Mouse (Mus musculus) thymus, postnatal 10 days (tissue): Measurements from ENCODE around the gene Klk1b4.
A peak's percentile ranks its signal among the peaks of the same experiment; 100 is the strongest.
"Not testable (repeated sequence)": the region's sequence is repeated elsewhere in the genome, so short reads cannot be mapped to it uniquely, and the experiment has no call there.

Experiments
- DNase-seq, 2 experiments: peaks; one replicate each; pipeline ENCODE4 v3.0.0; 2021; ENCODE audit warnings: low spot score in 2 of 2

The Klk1b4 gene

DNA sequence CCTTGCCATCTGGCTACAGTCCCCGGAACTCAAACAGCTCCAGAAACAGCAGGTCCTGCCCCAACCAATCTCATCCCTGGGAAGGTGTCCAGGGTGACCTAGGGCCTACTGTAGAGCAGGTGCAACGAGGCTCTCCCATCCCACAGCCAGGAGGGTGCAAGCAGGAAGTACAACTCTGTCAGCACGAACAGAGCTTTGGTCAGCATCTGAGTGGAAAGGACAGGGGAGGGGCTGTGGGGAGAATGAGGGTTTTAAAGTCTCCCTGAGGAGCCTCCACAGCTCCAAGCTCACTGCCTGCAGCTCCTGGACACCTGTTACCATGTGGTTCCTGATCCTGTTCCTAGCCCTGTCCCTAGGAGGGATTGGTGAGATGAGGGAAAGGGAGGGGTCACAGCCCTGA, at the start of gene Klk1b4:
Gene Klk1b4, plus strand, starts transcription at position 301 of the 400 bp plus-strand sequence.
- DNase-seq: not testable (repeated sequence)

DNA sequence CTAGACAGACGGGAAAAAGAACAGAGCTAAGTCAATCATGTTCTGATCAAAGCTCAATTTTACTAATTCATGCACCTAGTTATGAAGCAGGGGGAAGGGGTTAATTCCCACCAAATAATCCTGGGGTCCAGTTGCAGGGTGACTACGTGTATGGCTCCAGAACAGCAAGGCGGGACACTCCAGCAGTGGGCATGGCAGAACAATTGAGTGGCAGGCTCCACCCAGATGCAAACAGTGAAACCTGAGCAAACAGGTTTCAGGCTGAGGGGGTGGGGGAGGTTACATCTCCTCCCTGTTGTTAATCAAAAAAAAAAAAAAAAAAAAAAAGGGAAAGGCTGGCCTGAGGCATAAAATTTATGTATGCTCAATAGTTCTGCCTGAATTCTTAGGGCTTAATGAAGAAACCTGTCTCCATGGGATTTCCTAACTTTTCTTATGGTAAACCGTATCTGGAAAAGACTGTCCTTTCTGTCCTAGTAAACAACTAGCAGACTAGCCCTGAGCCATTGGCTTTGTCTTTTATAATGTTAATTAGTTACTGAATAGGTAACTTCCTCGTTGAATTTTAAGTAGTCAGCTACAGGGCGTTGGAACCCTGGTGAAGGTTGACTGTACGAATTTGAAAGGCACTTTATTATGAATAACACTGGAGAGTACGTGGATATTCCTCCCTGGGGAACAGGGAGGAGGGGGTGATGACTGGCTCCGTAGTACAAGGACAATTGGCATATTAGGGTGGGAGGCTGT, 27.8 kb upstream of the Klk1b4 start:
- no peak for DNase-seq

DNA sequence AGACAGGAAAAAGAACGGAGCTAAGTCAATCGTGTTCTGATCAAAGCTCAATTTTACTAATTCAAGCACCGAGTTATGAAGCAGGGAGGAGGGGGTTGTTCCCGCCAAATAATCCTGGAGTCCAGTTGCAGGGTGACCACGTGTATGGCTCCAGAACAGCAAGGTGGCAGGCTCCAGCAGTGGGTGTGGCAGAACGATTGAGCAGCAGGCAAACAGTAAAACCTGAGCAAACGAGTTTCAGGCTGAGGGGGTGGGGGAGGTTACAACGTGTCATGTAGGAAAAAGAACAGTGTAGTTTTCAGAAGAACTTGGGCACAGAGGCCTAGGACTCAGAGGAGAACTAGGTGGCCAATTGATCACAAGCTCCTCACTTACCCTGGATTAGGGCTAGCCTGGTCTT, 20.7 kb upstream of the Klk1b4 start:
- DNase-seq: not testable (repeated sequence)

DNA sequence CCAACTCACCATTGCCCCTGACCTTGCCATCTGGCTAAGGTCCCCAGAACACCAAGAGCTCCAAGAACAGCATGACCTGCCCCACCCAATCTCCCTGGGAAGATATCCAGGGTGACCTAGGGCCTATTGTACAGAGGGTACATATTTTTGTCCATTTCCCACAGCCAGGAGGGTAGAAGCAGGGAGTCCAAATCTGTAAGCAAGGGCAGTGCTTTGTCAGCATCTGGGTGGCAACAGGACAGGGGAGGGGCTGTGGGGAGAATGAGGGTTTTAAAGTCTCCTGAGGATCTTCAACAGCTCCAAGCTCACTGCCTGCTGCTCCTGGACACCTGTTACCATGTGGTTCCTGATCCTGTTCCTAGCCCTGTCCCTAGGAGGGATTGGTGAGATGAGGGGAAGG, 19.3 kb upstream of the Klk1b4 start, which contains the start of gene Klk1b24:
Gene Klk1b24, plus strand, starts transcription at position 301 of the 400 bp plus-strand sequence.
- not testable (repeated sequence) for DNase-seq

DNA sequence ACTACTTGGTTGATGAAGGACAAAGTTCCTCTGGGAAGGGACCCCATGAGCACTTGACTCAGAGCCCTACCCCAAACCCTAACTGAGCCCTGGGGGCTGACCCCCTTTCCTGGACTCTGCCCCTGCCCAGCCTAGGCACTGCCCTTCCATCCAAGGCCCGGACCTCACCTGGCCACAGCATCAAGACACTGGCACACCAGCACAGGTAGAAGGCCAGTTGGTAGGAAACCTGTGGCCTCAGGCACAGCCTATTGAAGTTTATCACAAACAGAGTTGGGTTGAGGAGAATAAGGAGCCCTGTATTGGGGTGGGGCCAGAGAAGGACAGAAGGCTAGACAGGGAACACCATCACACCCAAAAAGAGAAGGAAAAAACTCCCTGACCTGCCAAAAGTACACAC, 13.8 kb upstream of the Klk1b4 start:
- not testable (repeated sequence) for DNase-seq

DNA sequence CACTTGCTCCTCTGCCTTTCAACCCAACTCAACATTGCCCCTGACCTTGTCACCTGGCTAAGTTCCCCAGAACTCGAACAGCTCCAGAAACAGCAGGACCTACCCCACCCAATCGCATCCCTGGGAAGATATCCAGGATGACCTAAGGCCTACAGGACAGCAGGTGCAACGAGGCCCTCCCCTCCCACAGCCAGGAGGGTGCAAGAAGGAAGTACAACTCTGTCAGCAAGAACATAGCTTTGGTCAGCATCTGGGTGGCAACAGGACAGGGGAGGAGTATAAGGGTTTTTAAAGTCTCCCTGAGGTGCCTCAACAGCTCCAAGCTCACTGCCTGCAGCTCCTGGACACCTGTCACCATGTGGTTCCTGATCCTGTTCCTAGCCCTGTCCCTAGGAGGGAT, 9.3 kb upstream of the Klk1b4 start, which contains the start of gene Klk1b3:
Gene Klk1b3, plus strand, starts transcription at position 301 of the 400 bp plus-strand sequence.
- DNase-seq: no peak

DNA sequence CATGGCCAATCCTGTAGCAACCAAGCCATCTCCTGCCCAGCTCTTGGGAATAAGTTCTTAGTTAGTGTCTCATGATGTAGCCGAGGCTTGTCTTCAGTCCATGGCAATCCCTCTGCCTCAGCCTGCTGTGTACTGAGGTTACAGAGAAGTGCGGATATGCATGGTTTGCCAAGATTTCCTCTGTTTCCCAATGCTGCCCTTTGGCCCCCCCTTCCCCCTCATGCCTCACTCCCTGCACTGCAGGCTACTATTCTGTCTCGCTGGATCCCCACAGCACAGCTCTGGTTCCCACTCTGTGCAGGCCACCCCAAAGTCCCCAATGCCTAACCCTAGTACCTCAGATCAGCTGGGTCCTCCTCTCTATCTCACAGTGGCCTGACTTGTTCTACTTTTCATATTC, 1.1 kb downstream of the Klk1b4 start:
- no peak for DNase-seq

DNA sequence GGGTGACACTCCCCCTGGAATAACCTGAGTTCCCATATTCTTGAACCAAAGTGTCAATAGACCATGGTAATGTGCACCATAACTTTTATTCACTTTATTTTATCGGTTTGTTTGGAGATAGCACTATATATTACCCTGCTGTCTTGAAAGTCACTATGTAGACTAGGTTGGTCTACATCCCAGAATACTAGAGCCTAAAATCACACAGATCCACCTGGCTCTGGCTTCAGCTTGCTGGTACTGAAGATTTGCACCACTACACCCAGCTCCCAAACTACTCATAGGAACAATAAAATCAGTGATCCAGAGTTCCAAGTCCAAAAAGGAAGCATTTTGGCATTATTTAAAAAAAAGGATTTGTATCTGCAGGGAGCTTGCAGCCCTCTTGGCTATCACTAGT, 8.4 kb downstream of the Klk1b4 start, which contains the start of gene Klk1b5:
Gene Klk1b5, plus strand, starts transcription at position 301 of the 400 bp plus-strand sequence.
- DNase-seq: no peak

DNA sequence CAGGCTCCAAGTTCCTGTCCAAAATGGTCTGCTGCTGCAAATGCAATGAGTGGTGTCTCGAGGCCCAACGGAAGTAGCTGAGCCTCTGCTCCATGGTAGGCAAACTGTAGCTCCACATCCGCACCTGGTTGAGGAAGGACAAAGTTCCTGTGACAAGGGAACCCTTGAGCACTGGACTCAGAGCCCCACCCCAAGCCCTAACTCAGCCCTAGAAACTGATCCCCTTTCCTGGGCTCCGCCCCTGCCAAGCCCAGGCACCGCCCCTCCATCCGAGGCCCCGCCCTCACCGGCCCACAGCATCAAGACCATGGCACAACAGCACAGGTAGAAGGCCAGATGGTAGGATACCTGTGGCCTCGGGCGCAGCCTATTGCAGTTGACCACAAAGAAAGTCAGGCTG, 14.4 kb downstream of the Klk1b4 start:
- not testable (repeated sequence) for DNase-seq

DNA sequence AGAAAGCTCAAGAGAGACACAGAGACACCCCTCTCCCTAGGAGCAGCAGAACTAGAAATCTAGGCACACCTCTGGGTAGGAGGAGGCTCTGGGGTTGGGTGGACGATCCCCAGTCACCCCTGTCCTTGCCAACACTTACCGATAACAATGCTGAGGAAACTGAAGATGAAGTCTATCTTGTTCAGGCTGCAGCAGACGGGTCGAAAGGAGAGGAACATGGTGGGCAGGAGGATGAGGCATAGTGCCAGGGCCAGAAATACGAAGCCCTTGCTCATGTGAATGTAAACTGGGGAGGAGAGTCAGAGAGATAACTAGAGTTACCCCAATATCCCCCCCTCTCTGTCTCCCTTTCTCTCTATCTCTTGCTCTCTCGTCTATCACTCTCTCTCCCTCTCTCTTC, 15.1 kb downstream of the Klk1b4 start:
- not testable (repeated sequence) for DNase-seq

DNA sequence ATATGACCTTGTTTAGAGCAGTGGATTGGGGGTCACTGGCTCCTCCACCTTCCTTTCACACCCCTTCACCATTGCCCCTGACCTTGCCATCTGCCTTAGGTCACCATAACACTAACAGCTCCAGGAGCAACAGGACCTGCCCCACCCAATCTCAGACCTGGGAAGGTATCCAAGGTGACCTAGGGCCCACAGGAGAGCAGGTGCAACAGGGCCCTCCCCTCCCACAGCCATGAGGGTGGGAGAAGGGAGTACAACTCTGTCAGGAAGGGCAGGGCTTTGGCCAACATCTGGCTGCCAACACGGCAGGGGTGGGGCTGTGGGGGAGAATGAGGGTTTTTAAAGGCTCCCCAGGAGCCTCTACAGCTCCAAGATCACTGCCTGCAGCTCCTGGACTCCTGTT, 17.8 kb downstream of the Klk1b4 start, which contains the start of gene Klk1:
Gene Klk1, plus strand, starts transcription at position 285 of the 400 bp plus-strand sequence.
- no peak for DNase-seq

DNA sequence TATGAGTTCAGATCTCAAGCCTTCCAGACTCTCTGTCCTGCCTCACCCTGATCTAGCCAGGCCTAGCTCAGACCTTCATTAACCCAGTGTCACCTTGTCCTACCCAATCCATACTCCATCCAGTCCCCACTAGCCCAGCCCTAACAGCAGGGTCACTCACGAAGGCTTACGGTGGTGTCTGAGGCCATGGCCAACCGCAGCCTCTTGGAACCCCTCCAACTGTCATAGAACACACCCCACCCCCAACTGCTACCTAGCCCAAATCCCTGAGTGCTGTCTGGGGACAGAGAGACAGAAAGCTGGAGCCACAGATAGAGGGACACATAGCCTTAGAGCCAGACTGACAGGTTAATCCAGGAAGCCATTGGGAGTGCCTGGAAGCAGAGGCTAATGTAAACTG, 28.7 kb downstream of the Klk1b4 start, which contains the start of gene Gm36864:
Gene Gm36864, plus strand, starts transcription at position 269 of the 400 bp plus-strand sequence.
- no peak for DNase-seq

DNA sequence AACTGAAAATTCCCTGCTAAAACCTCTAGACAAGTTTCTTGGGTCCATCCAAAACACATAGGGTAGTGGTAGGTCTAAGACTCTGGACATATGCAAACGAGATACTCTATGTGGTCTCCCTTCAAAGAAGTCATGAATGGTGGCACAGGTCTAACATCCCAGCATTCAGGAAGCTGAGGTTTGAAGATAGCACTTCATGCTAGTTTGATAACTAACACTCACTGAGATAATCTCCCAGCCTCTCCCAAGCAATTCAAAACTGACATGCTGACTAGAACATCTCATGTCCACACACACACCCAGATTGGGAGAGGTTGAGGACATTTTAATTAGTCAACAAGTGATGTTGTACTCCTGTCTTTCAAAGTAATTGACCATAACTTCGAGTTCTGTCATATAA, 32.7 kb downstream of the Klk1b4 start:
- DNase-seq: no peak

DNA sequence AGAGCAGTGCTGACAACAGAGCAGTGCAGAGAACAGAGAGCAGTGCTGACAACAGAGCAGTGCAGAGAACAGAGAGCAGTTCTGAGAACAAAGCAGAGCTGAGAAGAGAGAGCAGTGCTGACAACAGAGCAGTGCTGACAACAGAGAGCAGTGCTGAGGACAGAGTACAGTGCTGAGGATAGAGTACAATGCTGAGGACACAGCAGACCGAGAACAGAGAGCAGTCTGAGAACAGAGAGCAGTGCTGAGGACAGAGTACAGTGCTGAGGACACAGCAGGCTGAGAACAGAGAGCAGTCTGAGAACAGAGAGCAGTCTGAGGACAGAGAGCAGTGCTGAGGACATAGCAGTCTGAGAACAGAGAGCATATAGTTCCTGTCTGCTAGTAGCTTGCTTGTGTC, 33.5 kb downstream of the Klk1b4 start:
- no peak for DNase-seq

DNA sequence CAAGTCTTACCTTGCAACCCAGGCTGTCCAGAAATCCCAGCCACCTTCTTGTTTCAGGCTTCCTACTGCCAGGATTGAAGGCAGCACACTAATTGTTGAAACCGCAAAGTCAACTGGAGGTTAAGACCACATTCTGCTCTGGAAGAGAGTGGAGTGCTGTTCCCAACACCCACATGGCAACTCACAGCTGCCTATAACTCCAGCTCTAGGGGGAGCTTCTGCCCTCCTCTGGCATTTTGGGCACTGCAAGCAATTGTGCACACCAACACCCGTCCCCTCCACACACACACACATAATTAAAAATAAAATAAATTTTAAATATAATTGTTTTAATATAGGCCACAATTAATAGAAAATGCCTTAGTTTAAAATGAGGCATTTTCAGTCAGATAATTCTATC, 33.9 kb downstream of the Klk1b4 start:
- no peak for DNase-seq

DNA sequence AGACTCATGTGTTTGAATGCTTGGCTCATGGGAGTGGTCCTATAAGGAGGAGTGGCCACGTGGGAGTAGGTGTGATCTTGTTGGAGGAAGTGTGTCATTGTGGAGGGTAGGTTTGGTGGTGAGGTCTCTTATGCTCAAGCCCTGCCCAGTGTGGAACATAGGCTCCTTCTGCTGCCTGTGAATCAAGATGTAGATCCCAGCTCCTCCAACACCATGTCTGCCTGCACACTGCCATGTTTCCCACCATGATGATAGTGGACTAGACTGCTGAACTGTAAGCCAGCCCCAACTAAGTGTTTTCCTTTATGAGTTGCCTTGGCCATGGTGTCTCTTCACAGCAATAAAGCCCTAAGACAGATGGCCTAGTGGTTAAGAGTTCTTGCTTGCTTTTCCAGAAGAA, 36.8 kb downstream of the Klk1b4 start:
- no peak for DNase-seq

DNA sequence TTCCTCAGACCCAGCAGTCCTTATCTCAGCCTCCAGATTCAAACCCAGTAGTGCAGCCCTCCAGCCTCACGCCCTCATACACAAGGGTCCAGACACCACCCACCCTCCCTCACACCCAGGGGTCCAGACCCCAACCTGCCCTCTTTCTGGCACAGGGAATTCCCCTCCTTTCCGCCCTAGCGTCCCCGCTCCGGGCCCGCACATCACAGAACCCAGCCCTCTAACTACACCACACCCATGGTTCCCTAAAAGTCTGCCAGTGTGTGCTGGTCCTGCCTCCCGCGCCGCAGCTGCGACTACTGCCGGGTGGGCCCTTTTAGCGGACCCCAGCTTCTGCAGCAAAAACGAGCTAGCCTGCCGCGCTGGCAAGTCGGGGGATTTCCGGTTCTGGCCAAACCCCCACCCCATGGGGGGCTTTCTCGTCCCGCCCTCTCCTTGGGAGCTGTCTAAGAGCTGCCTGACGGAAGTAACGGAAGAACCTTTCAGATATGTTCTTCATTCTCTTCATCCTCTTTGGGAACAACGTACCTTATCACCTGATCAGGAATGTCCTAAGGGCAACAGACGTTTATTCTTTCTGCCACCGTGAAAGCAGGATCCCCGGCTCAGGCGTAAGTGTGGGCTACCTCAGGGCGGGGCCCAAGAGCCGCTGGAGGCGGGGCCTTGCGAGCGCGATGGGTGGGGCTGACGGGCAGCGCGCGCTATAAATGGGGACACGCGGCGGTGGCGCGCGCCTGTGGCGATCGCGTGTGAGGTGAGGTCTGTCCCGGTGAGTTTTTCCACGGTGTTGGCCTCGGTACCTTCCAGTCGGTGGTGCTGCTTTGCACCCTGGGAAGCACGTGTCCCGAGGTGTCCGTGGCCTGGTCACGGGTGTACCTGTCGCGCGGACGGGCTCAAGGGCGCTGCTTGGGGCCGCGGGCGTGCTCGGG, 39.1 kb downstream of the Klk1b4 start, which contains the start of the genes 1700028J19Rik and 2410002F23Rik:
Gene 1700028J19Rik, minus strand, starts transcription at position 641 of the 929 bp plus-strand sequence.
Gene 2410002F23Rik, plus strand, starts transcription at position 668 of the 929 bp plus-strand sequence.
- DNase-seq: peak; percentile 89 to 93

DNA sequence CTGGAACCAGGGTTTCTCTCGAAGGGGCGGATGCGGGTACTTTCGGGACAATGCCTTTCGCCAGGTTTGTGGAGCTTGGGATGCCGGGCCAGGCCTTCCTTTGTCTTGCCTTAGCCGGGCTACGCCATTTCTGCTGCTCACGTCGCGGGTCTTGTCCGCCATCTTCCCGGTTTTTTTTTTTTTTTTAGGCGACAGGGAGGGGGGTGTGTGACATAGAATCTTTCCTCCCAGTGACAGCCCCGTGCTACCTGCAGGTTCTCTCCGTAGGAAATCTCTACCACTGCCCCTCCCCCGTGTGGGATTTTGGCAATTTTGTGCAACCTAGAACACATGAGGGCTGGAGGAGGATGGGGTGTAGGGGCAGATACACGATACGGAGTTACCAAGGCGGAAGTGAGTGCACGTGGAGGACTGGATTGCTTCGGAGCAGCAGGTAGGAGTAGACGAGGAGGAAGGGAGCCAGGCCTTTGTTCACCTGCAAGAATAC, 39.8 kb downstream of the Klk1b4 start:
- peak; percentile 33 to 61 for DNase-seq

DNA sequence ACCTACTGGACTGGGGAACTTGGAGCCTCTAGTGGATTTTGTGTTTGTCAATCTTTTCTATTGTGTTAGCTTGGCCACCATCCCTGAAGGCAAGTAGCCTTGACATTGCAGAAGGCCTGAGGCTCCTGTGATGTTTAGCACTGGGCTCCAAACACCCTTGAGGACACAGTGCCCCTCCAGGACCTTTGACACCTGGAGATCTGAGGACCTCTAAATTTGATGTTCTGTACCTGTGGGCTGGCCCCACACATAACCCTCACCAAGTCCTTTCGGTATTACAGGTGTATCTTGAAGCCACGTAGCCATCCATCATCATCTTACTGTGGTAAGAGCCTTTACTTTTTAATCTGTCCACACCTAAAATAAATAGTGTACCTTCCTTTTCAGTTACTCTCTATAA, 40.7 kb downstream of the Klk1b4 start:
- DNase-seq: no peak

DNA sequence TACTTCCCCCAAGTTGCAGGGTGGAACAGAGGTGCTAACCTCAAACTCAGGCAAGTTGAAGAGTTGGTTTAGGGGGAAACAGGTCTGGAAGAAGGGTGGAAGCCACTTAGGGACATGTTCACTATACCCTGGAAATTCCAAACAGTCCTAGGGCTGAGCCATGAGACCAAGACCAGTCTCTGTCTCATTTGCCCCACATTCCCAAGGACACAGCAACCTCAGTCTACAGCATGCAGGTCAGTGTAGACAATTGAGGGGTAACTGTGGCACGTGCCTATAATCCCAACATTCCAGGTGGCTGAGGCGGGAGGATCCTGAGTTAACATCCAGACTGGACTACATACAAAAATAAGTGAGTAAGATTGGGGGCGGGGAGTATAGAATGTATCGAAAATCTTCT, 42.0 kb downstream of the Klk1b4 start:
- no peak for DNase-seq

DNA sequence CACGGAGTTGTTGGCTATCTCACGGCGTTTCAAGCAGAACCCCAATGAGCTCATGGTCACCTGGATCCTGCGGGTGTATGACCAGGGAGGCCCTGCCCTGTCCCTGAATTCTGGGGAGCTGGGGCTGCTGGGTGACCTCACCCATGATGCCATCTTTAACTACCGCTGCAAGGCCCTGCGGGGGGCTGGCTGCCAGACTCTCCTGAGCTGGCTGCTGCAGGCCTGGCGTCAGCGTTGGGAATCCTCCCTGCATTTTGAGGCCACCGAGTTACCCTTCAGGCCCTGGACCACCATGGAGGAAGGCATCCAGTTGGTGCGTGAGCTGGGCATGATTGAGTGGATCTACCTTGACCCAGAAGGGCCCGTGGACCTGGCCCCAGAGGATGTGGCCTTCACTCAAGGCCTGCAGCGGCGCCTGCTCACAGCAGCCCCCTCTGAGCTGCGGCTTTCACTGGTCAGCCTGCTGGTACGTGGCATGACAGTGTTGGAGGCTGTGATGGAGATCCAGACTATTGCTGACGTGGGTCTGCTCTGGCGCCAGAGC, 43.6 kb downstream of the Klk1b4 start:
- not testable (repeated sequence) for DNase-seq
